Mouse (Mus musculus) mature B cell (primary cell): ENCODE measurements around the gene Gm47985.
"Not testable (repeated sequence)": the region's sequence is repeated elsewhere in the genome, so short reads cannot be mapped to it uniquely, and the experiment has no call there.

ENCODE experiments used
- in situ Hi-C: fragments of 300-500 bp; cut with MboI; formaldehyde crosslinking; loops from 2 replicates; pipeline ENCODE4 v1.14.3; 2019

The Gm47985 gene

GRCm38 (mm10) chr1:151177030-151177936 is 5.1 kb upstream of the Gm47985 start:
- in situ Hi-C loops: no loop called here

- in situ Hi-C loops: no loop called here
Measured at GRCm38 (mm10) chr1:151177937-151178271, 4.4 kb upstream of the Gm47985 start.

GRCm38 (mm10) chr1:151178505-151179083 is 3.7 kb upstream of the Gm47985 start:
- in situ Hi-C loops: no loop called here

- in situ Hi-C loops: no loop called here
Measured at GRCm38 (mm10) chr1:151180167-151180566, 2.2 kb upstream of the Gm47985 start.

- in situ Hi-C loops: not testable (repeated sequence)
Measured at GRCm38 (mm10) chr1:151186186-151186585, 3.8 kb downstream of the Gm47985 start.

GRCm38 (mm10) chr1:151186879-151187424 is 4.6 kb downstream of the Gm47985 start:
- in situ Hi-C loops: not testable (repeated sequence)

DNA sequence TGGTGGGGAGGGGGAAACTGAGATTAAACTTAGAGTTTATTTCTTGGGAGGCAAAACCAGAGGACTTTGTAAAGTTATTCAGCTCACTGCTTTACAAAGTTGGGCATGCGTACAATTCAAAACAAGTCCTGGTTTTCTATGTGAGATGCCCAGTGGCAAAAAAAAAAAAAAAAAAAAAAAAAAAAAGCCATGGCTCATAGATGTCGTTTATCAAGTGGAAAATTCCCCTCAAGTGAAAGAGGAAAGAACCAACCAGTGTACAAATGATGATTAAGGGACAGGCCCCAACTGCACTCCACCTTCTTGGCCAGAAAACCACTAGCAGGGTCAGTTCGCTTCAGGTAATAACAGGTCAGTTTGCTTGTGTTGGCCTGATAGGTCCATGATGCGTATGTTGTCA is 6.1 kb downstream of the Gm47985 start:
- in situ Hi-C loops: no loop called here

- in situ Hi-C loops: not testable (repeated sequence)
Measured at GRCm38 (mm10) chr1:151192075-151192474, 9.7 kb downstream of the Gm47985 start, which contains the start of gene Gm8947. TSS of gene Gm8947 (plus strand) at chr1:151192376.

DNA sequence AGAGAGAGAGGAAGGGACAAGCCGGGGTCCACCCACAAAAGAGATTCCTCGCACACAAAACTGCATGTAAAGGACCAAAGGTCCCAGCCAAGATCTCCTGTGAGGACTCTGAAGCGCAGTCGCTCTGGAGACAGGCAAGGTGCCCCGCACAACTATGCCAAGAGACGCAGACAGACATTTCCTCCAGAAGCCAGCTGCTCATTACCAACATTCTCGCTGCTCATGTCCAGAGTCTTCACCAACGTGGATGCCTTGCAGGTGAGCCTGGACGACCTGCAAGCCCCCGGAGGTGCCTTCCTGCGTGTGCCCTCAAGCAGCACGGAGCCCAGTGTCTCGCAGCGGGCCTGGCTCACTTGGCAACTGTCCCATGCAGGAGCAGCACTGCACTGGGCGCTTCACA is 10.4 kb downstream of the Gm47985 start:
- in situ Hi-C loops: not testable (repeated sequence)

GRCm38 (mm10) chr1:151195986-151196385 is 13.6 kb downstream of the Gm47985 start:
- in situ Hi-C loops: not testable (repeated sequence)

DNA sequence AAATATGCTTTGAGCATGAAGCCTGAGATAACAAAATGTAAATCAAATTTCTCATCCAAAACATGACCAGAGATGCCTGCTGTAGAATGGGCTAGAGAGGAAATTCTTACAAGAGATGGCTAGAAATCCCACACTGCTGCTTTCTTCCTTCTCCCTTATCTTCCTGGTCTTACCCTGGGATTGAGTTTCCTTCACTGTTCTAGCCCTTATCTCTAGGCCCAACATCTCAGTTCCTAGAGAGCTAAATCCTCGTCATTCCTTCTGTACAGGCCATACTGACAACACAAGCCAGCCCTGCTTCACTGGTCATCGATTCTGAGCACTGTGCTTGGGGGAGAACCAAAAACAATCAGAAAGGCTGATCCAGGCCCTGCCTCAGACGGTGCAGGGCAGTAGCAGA is 14.4 kb downstream of the Gm47985 start:
- in situ Hi-C loops: not testable (repeated sequence)

DNA sequence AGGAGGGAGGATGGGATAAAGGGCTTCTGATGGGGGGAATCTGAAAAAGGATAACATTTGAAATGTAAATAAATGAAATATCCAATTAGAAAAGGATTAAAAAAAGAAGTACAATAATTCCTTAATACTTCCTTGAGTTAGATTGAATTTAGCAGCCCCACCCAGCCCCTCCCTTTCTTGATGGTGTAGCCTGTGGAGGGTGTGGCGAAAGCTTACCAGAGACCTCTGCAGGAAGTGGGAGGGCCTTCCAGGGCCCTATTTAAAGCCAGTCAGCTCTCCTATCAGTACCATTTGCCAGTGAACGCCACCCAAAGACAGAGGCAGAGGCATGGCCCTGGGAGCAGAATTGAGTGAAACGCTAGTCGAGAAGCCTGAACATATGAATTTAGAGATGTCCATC is 15.8 kb downstream of the Gm47985 start, which contains the start of gene Gm47995:
TSS of gene Gm47995 (plus strand) at position 329 of the 400 bp plus-strand sequence.
- in situ Hi-C loops: not testable (repeated sequence)

DNA sequence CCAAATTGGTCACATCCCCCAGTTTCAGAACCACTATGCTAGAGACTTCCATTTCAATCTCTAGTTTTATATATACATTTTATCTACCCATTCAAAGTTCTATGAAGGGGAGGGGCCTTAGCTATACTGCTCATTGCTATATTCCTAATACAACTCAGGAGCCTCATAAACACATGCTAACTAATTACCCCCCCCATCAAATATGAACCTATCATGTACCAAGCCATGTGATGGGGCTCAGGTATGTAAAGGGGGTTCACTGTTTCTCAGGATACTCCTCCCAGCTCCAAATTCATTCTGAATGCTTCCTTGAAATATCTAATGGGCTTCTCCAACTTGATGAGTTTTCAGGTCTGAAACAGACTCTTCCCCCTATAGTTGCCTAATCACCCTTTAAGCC is 18.3 kb downstream of the Gm47985 start:
- in situ Hi-C loops: not testable (repeated sequence)

GRCm38 (mm10) chr1:151202771-151203170 is 20.4 kb downstream of the Gm47985 start:
- in situ Hi-C loops: not testable (repeated sequence)

DNA sequence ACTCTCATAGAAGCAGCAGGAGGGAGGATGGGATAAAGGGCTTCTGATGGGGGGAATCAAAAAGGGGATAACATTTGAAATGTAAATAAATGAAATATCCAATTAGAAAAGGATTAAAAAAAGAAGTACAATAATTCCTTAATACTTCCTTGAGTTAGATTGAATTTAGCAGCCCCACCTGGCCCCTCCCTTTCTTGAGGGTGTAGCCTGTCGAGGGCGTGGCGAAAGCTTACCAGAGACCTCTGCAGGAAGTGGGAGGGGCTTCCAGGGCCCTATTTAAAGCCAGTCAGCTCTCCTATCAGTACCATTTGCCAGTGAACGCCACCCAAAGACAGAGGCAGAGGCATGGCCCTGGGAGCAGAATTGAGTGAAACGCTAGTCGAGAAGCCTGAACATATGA is 21.5 kb downstream of the Gm47985 start, which contains the start of gene 3110040M04Rik:
TSS of gene 3110040M04Rik (plus strand) at position 304 of the 400 bp plus-strand sequence.
- in situ Hi-C loops: not testable (repeated sequence)

GRCm38 (mm10) chr1:151208493-151208892 is 26.2 kb downstream of the Gm47985 start:
- in situ Hi-C loops: not testable (repeated sequence)

- in situ Hi-C loops: not testable (repeated sequence)
Measured at GRCm38 (mm10) chr1:151208944-151209343, 26.6 kb downstream of the Gm47985 start.

GRCm38 (mm10) chr1:151209824-151210355 is 27.6 kb downstream of the Gm47985 start, which contains the start of gene Gm47996:
TSS of gene Gm47996 (plus strand) at chr1:151210131.
- in situ Hi-C loops: not testable (repeated sequence)

DNA sequence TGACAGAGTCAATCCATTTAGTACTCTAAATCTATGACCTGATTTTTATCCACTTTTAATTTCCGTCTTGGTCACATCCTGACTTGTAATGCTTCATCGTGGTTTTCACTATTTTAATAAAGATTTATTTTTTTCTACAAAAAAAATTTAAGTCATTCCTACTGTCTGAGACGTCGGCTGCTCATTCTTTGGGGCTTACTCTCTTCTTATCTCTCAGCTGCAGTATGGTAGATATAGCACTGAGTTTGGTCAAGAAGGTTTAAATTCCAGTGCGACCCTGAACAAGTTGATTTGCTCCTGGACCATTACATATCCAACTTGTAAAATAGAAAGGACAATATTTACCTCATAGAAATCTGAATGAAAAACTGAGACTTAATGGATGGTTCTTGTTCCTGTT is 29.3 kb downstream of the Gm47985 start:
- in situ Hi-C loops: not testable (repeated sequence)

- in situ Hi-C loops: no loop called here
Measured at GRCm38 (mm10) chr1:151214862-151215261, 32.5 kb downstream of the Gm47985 start.

DNA sequence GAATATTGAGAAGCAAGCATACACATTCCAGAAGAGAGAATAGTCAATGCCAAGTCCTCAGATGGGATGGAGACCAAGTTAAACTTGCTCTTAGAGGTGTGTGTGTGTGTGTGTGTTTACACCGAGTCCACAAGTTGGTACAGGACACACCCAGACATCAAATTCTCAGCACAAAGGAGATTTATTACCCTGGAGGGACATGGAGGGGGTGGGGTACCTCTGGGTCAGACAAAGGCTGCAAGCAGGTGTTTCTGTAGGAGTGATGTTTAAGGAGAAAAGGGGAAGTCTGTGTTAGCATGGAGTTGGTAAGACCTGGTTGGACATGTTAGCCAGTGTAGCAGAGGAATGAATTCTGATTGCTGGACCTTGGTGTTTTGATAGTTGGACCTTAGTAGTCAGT is 33.6 kb downstream of the Gm47985 start:
- in situ Hi-C loops: no loop called here

DNA sequence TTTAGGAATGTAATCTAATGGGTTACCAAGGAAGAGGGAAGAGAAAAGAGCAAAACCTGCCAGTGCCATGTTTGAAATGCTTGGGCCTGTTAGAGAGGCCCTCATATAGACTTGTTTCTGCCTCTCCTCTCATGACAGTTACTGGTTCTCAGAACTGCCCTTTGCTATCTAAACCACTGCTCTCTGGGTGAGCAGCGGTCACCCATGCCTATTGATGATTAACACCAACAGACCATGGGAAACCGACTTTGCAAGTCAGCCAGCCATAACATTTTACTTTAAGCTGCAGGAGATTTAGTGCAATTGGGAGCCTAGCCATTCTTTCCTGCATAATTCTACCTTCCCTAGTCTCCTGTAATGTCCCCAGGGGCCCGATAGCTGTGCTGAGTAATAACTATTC is 34.1 kb downstream of the Gm47985 start:
- in situ Hi-C loops: no loop called here
